Mouse (Mus musculus) olfactory bulb, adult 2 months (tissue): ENCODE results near the gene E130114P18Rik.

Experiments
- CTCF ChIP-seq: fragments of 200-500 bp; IDR thresholded peaks from 2 replicates; pipeline ENCODE4 v1.5.1; 2012; ENCODE audit warnings: low read depth, mild to moderate bottlenecking, low read length, moderate library complexity; ENCODE audit not compliant: insufficient read depth
- POLR2A ChIP-seq: fragments of 200-500 bp; IDR thresholded peaks from 2 replicates; pipeline ENCODE4 v1.6.1; 2012; ENCODE audit warnings: mild to moderate bottlenecking, low read depth, low read length, moderate library complexity; ENCODE audit not compliant: insufficient read depth

GRCm38 (mm10) chr4:97820474-97821259, 42.8 kb upstream of the E130114P18Rik start:
- no peak for TF ChIP-seq CTCF
- TF ChIP-seq POLR2A, result no peak
